Mouse (Mus musculus): Measurements from ENCODE around the gene Xpnpep2. TPM values are rescaled to one million over a fixed set of nuclear protein-coding genes. Genes with fewer than 3 reads are reported as not detected.
A peak's percentile ranks its signal among the peaks of the same experiment; 100 is the strongest.

The Xpnpep2 gene
- 5.1 and 6.4 TPM in 2 replicates for polyA plus RNA-seq (2012; rRNA removed)
- polyA plus RNA-seq (2014; fragmentation: Nextera tagmentation; extraction: Ambion mirVana), result 6.7 and 7.6 TPM in 2 replicates

GRCm38 (mm10) chrX:48108394-48109315, at the start of gene Xpnpep2:
Gene Xpnpep2 (plus strand): TSS chrX:48108725.
- peak; percentile 83; the same call in 1 of the 2 replicates for ATAC-seq (ENCODE audit: low FRiP score, low read depth)
- DNase-seq (ENCODE audit: low spot score), result peak; percentile 48
- H3K36me3 ChIP-seq (ENCODE audit: control insufficient read depth, insufficient read depth, low read length), result no peaks in the 10 kb centered on the region
- no peaks in the 10 kb centered on the region for H3K27me3 ChIP-seq (ENCODE audit: control insufficient read depth, insufficient read depth, low read length)
- no peak for TF ChIP-seq POLR2A (IDR thresholded peaks at IDR 0.05; ENCODE audit: borderline replicate concordance, extremely low read depth, insufficient read depth, insufficient read length)
- H3K4me3 ChIP-seq (replicated peaks; ENCODE audit: low read length), result no peak within 1 kb of the TSS
- H3K4me2 ChIP-seq (replicated peaks; ENCODE audit: low read depth, low read length, severe bottlenecking), result no peak within 1 kb of the TSS
- no peaks in the 10 kb centered on the region for H3K9me3 ChIP-seq (ENCODE audit: control insufficient read depth, low read length)
- WGBS, result 28% methylated on average over 4 of the region's 6 CpGs
- no peaks in the 10 kb centered on the region for H3K4me1 ChIP-seq (ENCODE audit: control insufficient read depth, insufficient read depth, low read length)
- H3K9ac ChIP-seq (ENCODE audit: low read depth, low read length, severe bottlenecking), result no peak within 1 kb of the TSS
- H3K27ac ChIP-seq (replicated peaks; ENCODE audit: low read depth, low read length), result peak within 1 kb of the TSS; percentile 71

- Histone ChIP-seq H3K9me3 (ENCODE audit: control insufficient read depth, low read length) (no peaks in the 10 kb centered on the region), H3K4me2 (replicated peaks; ENCODE audit: low read depth, low read length, severe bottlenecking) (no peak overlapping the region), H3K27me3 (ENCODE audit: control insufficient read depth, insufficient read depth, low read length) (no peaks in the 10 kb centered on the region), H3K27ac (replicated peaks; ENCODE audit: low read depth, low read length) (no peak overlapping the region), H3K36me3 (ENCODE audit: control insufficient read depth, insufficient read depth, low read length) (no peaks in the 10 kb centered on the region), H3K9ac (ENCODE audit: low read depth, low read length, severe bottlenecking) (no peak overlapping the region), H3K4me1 (ENCODE audit: control insufficient read depth, insufficient read depth, low read length) (no peaks in the 10 kb centered on the region), H3K4me3 (replicated peaks; ENCODE audit: low read length) (no peak overlapping the region)
- WGBS, result 57% methylated on average over 4 of the region's 4 CpGs
- no peak for TF ChIP-seq POLR2A (IDR thresholded peaks at IDR 0.05; ENCODE audit: borderline replicate concordance, extremely low read depth, insufficient read depth, insufficient read length)
- DNase-seq (ENCODE audit: low spot score) (peak; percentile 7), ATAC-seq (ENCODE audit: low FRiP score, low read depth) (no peak)
These were observed 46.0 kb upstream of the Xpnpep2 start for GRCm38 (mm10) chrX:48062481-48062880.

GRCm38 (mm10) chrX:48064166-48064853, 44.2 kb upstream of the Xpnpep2 start:
- DNase-seq (ENCODE audit: low spot score), result no peak
- no peak for ATAC-seq (ENCODE audit: low FRiP score, low read depth)
- Histone ChIP-seq H3K4me1 (ENCODE audit: control insufficient read depth, insufficient read depth, low read length) (no peaks in the 10 kb centered on the region), H3K36me3 (ENCODE audit: control insufficient read depth, insufficient read depth, low read length) (no peaks in the 10 kb centered on the region), H3K9ac (ENCODE audit: low read depth, low read length, severe bottlenecking) (no peak overlapping the region), H3K27ac (replicated peaks; ENCODE audit: low read depth, low read length) (no peak overlapping the region), H3K4me2 (replicated peaks; ENCODE audit: low read depth, low read length, severe bottlenecking) (no peak overlapping the region), H3K4me3 (replicated peaks; ENCODE audit: low read length) (no peak overlapping the region), H3K9me3 (ENCODE audit: control insufficient read depth, low read length) (no peaks in the 10 kb centered on the region), H3K27me3 (ENCODE audit: control insufficient read depth, insufficient read depth, low read length) (no peaks in the 10 kb centered on the region)
- WGBS, result 34% methylated on average over 5 of the region's 5 CpGs
- TF ChIP-seq POLR2A (IDR thresholded peaks at IDR 0.05; ENCODE audit: borderline replicate concordance, extremely low read depth, insufficient read depth, insufficient read length), result no peak

GRCm38 (mm10) chrX:48066891-48067290, 41.6 kb upstream of the Xpnpep2 start:
- Histone ChIP-seq H3K4me3 (replicated peaks; ENCODE audit: low read length) (no peak overlapping the region), H3K27ac (replicated peaks; ENCODE audit: low read depth, low read length) (no peak overlapping the region), H3K4me2 (replicated peaks; ENCODE audit: low read depth, low read length, severe bottlenecking) (no peak overlapping the region), H3K27me3 (ENCODE audit: control insufficient read depth, insufficient read depth, low read length) (no peaks in the 10 kb centered on the region), H3K4me1 (ENCODE audit: control insufficient read depth, insufficient read depth, low read length) (no peaks in the 10 kb centered on the region), H3K36me3 (ENCODE audit: control insufficient read depth, insufficient read depth, low read length) (no peaks in the 10 kb centered on the region), H3K9ac (ENCODE audit: low read depth, low read length, severe bottlenecking) (no peak overlapping the region), H3K9me3 (ENCODE audit: control insufficient read depth, low read length) (no peaks in the 10 kb centered on the region)
- TF ChIP-seq POLR2A (IDR thresholded peaks at IDR 0.05; ENCODE audit: borderline replicate concordance, extremely low read depth, insufficient read depth, insufficient read length), result no peak
- no peak for DNase-seq (ENCODE audit: low spot score)
- ATAC-seq (ENCODE audit: low FRiP score, low read depth), result no peak
- WGBS, result 71% methylated on average over 3 of the region's 3 CpGs

GRCm38 (mm10) chrX:48071961-48072360, 36.6 kb upstream of the Xpnpep2 start:
- no peaks in the 10 kb centered on the region for H3K4me1 ChIP-seq (ENCODE audit: control insufficient read depth, insufficient read depth, low read length)
- H3K4me2 ChIP-seq (replicated peaks; ENCODE audit: low read depth, low read length, severe bottlenecking), result no peak overlapping the region
- H3K4me3 ChIP-seq (replicated peaks; ENCODE audit: low read length), result no peak overlapping the region
- 18% methylated on average over 3 of the region's 3 CpGs for WGBS
- H3K27me3 ChIP-seq (ENCODE audit: control insufficient read depth, insufficient read depth, low read length), result no peaks in the 10 kb centered on the region
- DNase-seq (ENCODE audit: low spot score), result no peak
- TF ChIP-seq POLR2A (IDR thresholded peaks at IDR 0.05; ENCODE audit: borderline replicate concordance, extremely low read depth, insufficient read depth, insufficient read length), result no peak
- H3K27ac ChIP-seq (replicated peaks; ENCODE audit: low read depth, low read length), result no peak overlapping the region
- no peak for ATAC-seq (ENCODE audit: low FRiP score, low read depth)
- no peaks in the 10 kb centered on the region for H3K36me3 ChIP-seq (ENCODE audit: control insufficient read depth, insufficient read depth, low read length)
- no peaks in the 10 kb centered on the region for H3K9me3 ChIP-seq (ENCODE audit: control insufficient read depth, low read length)
- no peak overlapping the region for H3K9ac ChIP-seq (ENCODE audit: low read depth, low read length, severe bottlenecking)
